Mouse (Mus musculus) lung, postnatal 0 days (tissue): ENCODE results near the gene Cth.

ENCODE experiments used
- CTCF ChIP-seq: IDR thresholded peaks from 2 replicates; pipeline ENCODE4 v1.5.1; 2016; ENCODE audit warnings: antibody characterized with exemption, mild to moderate bottlenecking
- EP300 ChIP-seq: IDR thresholded peaks from 2 replicates; pipeline ENCODE4 v1.6.1; 2016; ENCODE audit warnings: antibody characterized with exemption, mild to moderate bottlenecking, control low read depth

DNA sequence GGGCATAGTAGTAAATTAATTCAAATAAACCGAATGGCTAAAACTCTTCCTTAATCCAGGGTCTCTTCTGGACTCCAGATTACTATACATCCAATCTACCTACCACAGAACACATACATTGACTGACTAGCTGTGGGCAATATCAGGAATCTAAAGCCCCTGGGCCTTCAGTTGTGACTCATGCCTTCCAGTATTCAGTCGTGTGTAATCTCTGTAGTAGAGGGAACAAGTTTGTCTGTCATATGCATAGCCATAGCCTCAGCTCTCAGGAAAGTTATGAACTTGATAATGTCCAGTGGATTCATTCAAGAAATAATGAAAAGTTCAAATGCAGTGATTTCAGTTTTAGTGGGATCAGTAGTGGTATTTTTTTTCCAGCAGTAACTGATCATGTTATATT is 59.0 kb downstream of the Cth start:
- no peak for TF ChIP-seq CTCF
- TF ChIP-seq EP300 = no peak
